Mouse (Mus musculus) intestine, postnatal 0 days (tissue): ENCODE data around the gene Gm10959. TPM values are rescaled to one million over a fixed set of nuclear protein-coding genes. Genes with fewer than 3 reads are reported as not detected.

Experiments
- ATAC-seq: fragments of 200-750 bp; cut with Nextera tagmentation; 2 replicates; pipeline ENCODE4 v1.8.0; 2017; ENCODE audit warnings: mild to moderate bottlenecking, moderate TSS enrichment, moderate library complexity
- H3K27ac ChIP-seq: fragments of 300-500 bp; sonication (generic); 2 replicates; pipeline ENCODE4 v1.5.1; 2014; ENCODE audit warnings: mild to moderate bottlenecking, low read depth, low read length, moderate library complexity
- H3K27me3 ChIP-seq: fragments of 300-500 bp; sonication (generic); replicated peaks from 2 replicates; pipeline ENCODE4 v1.6.1; 2014; ENCODE audit warnings: low read length, mixed read lengths; ENCODE audit not compliant: control insufficient read depth, insufficient read depth
- H3K36me3 ChIP-seq: fragments of 300-500 bp; sonication (generic); 2 replicates; pipeline ENCODE4 v1.6.1; 2014; ENCODE audit warnings: mild to moderate bottlenecking, moderate library complexity; ENCODE audit not compliant: control insufficient read depth, insufficient read depth
- H3K4me1 ChIP-seq: fragments of 300-500 bp; sonication (generic); replicated peaks from 2 replicates; pipeline ENCODE4 v1.6.1; 2014; ENCODE audit warnings: antibody characterized with exemption, low read length, mixed read lengths; ENCODE audit not compliant: control insufficient read depth, insufficient read depth
- H3K4me2 ChIP-seq: fragments of 300-500 bp; sonication (generic); replicated peaks from 2 replicates; pipeline ENCODE4 v1.6.1; 2014; ENCODE audit warnings: low read depth, mild to moderate bottlenecking, moderate library complexity
- H3K4me3 ChIP-seq: fragments of 300-500 bp; sonication (generic); 2 replicates; pipeline ENCODE4 v1.5.1; 2014; ENCODE audit warnings: low read depth, low read length
- H3K9ac ChIP-seq: fragments of 300-500 bp; sonication (generic); 2 replicates; pipeline ENCODE4 v1.6.1; 2014; ENCODE audit warnings: mild to moderate bottlenecking, low read depth, low read length
- H3K9me3 ChIP-seq: fragments of 300-500 bp; sonication (generic); 2 replicates; pipeline ENCODE4 v1.6.1; 2016; ENCODE audit warnings: mixed run types; ENCODE audit not compliant: control insufficient read depth
- CTCF ChIP-seq: sonication (generic); IDR thresholded peaks from 2 replicates; pipeline ENCODE4 v1.5.1; 2016; ENCODE audit warnings: low read depth, mild to moderate bottlenecking, control low read depth, antibody characterized with exemption, moderate library complexity
- WGBS: fragments of 180-500 bp; shearing (Covaris S2); extraction: QIAGEN DNeasy Blood & Tissue Kit; methylation state at CpG from one replicate; pipeline ENCODE4 v1.1.7; 2014; 5-methylcytosine and 5-hydroxymethylcytosine counted together
- polyA plus RNA-seq: library from polyadenylated mRNA; unstranded; fragments of >200 nt; fragmentation: Nextera tagmentation; extraction: Ambion mirVana; gene quantifications from 2 replicates; pipeline ENCODE4 v1.2.1, GENCODE M21; 2015

The Gm10959 gene
- polyA plus RNA-seq, 1 experiment from 2014 or later, result not detected

GRCm38 (mm10) chr3:122932466-122932865 is 13.3 kb upstream of the Gm10959 start:
- Histone ChIP-seq H3K4me3 (no peak overlapping the region), H3K36me3 (peaks cover 19% of the 10 kb centered on the region), H3K27ac (no peak overlapping the region), H3K27me3 (no peaks in the 10 kb centered on the region), H3K9ac (no peak overlapping the region), H3K4me1 (no peaks in the 10 kb centered on the region), H3K4me2 (no peak overlapping the region), H3K9me3 (no peaks in the 10 kb centered on the region)
- no peak for TF ChIP-seq CTCF
- WGBS, result 92% methylated on average over 1 of the region's 1 CpGs
- ATAC-seq, result no peak

GRCm38 (mm10) chr3:122929723-122930122 is 10.6 kb upstream of the Gm10959 start:
- WGBS, result 87% methylated on average over 6 of the region's 6 CpGs
- TF ChIP-seq CTCF, result no peak

GRCm38 (mm10) chr3:122924009-122924914 is 5.1 kb upstream of the Gm10959 start, which contains the start of gene 1810037I17Rik:
TSS of gene 1810037I17Rik (plus strand) at chr3:122924203.
- Histone ChIP-seq H3K27ac (peak within 1 kb of the TSS; percentile 86), H3K4me2 (peak within 1 kb of the TSS; percentile 74), H3K4me1 (peaks cover 3% of the 10 kb centered on the region; the same call in 1 of the 2 replicates), H3K36me3 (no peaks in the 10 kb centered on the region; the same call in 1 of the 2 replicates), H3K4me3 (peak within 1 kb of the TSS; percentile 68), H3K9ac (peak within 1 kb of the TSS; percentile 58), H3K9me3 (no peaks in the 10 kb centered on the region), H3K27me3 (no peaks in the 10 kb centered on the region)
- TF ChIP-seq CTCF, result peak; percentile 68
- WGBS, result under 1% methylated on average over 62 of the region's 68 CpGs
- ATAC-seq, result peak; percentile 93

More at GRCm38 (mm10) chr3:122929723-122930122, 10.6 kb upstream of the Gm10959 start:
- H3K4me2 ChIP-seq, result no peak overlapping the region
- H3K9me3 ChIP-seq, result no peaks in the 10 kb centered on the region
- no peaks in the 10 kb centered on the region for H3K4me1 ChIP-seq
- no peak overlapping the region for H3K9ac ChIP-seq
- no peak for ATAC-seq
- peaks cover 13% of the 10 kb centered on the region for H3K36me3 ChIP-seq
- H3K27ac ChIP-seq, result no peak overlapping the region
- no peaks in the 10 kb centered on the region for H3K27me3 ChIP-seq
- H3K4me3 ChIP-seq, result no peak overlapping the region

- Histone ChIP-seq H3K4me3 (peak overlapping the region; percentile 68), H3K4me2 (peak overlapping the region; percentile 74), H3K9ac (no peak overlapping the region), H3K36me3 (no peaks in the 10 kb centered on the region; the same call in 1 of the 2 replicates), H3K27me3 (no peaks in the 10 kb centered on the region), H3K9me3 (no peaks in the 10 kb centered on the region), H3K27ac (no peak overlapping the region), H3K4me1 (peaks cover 3% of the 10 kb centered on the region; the same call in 1 of the 2 replicates)
- TF ChIP-seq CTCF, result no peak
- no peak for ATAC-seq
- 33% methylated on average over 7 of the region's 7 CpGs for WGBS
Measured at GRCm38 (mm10) chr3:122923147-122923546, 4.0 kb upstream of the Gm10959 start.

GRCm38 (mm10) chr3:122921676-122922527 is 2.7 kb upstream of the Gm10959 start:
- WGBS, result 40% methylated on average over 8 of the region's 8 CpGs
- H3K9me3 ChIP-seq, result no peaks in the 10 kb centered on the region
- TF ChIP-seq CTCF, result no peak
- peak; percentile 46 for ATAC-seq
- no peak overlapping the region for H3K4me2 ChIP-seq
- no peaks in the 10 kb centered on the region for H3K27me3 ChIP-seq
- peak overlapping the region; percentile 9; the same call in 1 of the 2 replicates for H3K27ac ChIP-seq
- H3K9ac ChIP-seq, result no peak overlapping the region
- peaks cover 3% of the 10 kb centered on the region; the same call in 1 of the 2 replicates for H3K4me1 ChIP-seq
- H3K4me3 ChIP-seq, result no peak overlapping the region
- no peaks in the 10 kb centered on the region; the same call in 1 of the 2 replicates for H3K36me3 ChIP-seq
